Mouse (Mus musculus): ENCODE data around the gene Sult4a1. TPM values are rescaled to one million over a fixed set of nuclear protein-coding genes. Genes with fewer than 3 reads are reported as not detected.

Gene Sult4a1
- polyA plus RNA-seq, 1 experiment from 2014 or later: 1.2 TPM

DNA sequence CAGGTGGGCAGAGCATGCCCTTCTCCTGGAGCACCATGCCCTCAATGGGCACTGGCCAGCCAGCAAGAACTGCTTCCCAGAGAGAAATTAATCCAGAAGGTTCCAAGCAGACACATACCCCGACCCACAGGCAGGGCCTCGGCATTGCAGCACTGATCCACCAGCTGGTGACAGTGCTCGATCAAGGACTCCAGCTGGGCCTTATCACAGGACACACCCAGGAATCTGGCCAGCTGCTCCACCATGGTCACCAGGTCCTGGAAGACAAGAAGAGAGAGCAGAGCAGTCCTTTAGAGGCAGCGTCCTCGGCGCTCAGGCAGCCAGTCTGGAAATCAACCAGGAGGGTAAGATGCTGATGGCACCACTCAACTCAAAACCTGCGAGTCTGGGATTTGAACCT is 25.5 kb downstream of the Sult4a1 start:
- Histone ChIP-seq H3K27ac (no peak overlapping the region), H3K4me1 (peaks cover 4% of the 10 kb centered on the region; the same call in 1 of the 2 replicates), H3K27me3 (ENCODE audit: low read depth, poor library complexity, severe bottlenecking) (peaks cover 22% of the 10 kb centered on the region), H3K9me3 (replicated peaks) (no peaks in the 10 kb centered on the region), H3K36me3 (no peaks in the 10 kb centered on the region), H3K4me3 (no peak overlapping the region)
- WGBS: 79% methylated on average over 7 of the region's 7 CpGs
- DNase-seq (ENCODE audit: low spot score): no peak

- Histone ChIP-seq H3K27ac (no peak overlapping the region), H3K27me3 (ENCODE audit: low read depth, poor library complexity, severe bottlenecking) (peaks cover 27% of the 10 kb centered on the region), H3K4me1 (peaks cover 9% of the 10 kb centered on the region; the same call in 1 of the 2 replicates), H3K4me3 (no peak overlapping the region), H3K36me3 (no peaks in the 10 kb centered on the region), H3K9me3 (replicated peaks) (no peaks in the 10 kb centered on the region)
- no peak for DNase-seq (ENCODE audit: low spot score)
- WGBS: 88% methylated on average over 2 of the region's 2 CpGs
These were observed 26.0 kb downstream of the Sult4a1 start for GRCm38 (mm10) chr15:84079519-84079918.

GRCm38 (mm10) chr15:84078667-84079066 is 26.9 kb downstream of the Sult4a1 start:
- DNase-seq (ENCODE audit: low spot score): no peak
- no peak overlapping the region for H3K4me3 ChIP-seq
- no peaks in the 10 kb centered on the region for H3K36me3 ChIP-seq
- WGBS: 87% methylated on average over 13 of the region's 13 CpGs
- H3K4me1 ChIP-seq: peaks cover 12% of the 10 kb centered on the region; the same call in 1 of the 2 replicates
- peaks cover 33% of the 10 kb centered on the region for H3K27me3 ChIP-seq (ENCODE audit: low read depth, poor library complexity, severe bottlenecking)
- H3K9me3 ChIP-seq (replicated peaks): no peaks in the 10 kb centered on the region
- H3K27ac ChIP-seq: no peak overlapping the region

- Histone ChIP-seq H3K27ac (no peak overlapping the region), H3K9me3 (replicated peaks) (no peaks in the 10 kb centered on the region), H3K36me3 (no peaks in the 10 kb centered on the region), H3K4me1 (peaks cover 12% of the 10 kb centered on the region; the same call in 1 of the 2 replicates), H3K27me3 (ENCODE audit: low read depth, poor library complexity, severe bottlenecking) (peaks cover 49% of the 10 kb centered on the region), H3K4me3 (no peak overlapping the region)
- no peak for DNase-seq (ENCODE audit: low spot score)
- 68% methylated on average over 17 of the region's 17 CpGs for WGBS
These were observed 28.4 kb downstream of the Sult4a1 start for GRCm38 (mm10) chr15:84077151-84077550.

DNA sequence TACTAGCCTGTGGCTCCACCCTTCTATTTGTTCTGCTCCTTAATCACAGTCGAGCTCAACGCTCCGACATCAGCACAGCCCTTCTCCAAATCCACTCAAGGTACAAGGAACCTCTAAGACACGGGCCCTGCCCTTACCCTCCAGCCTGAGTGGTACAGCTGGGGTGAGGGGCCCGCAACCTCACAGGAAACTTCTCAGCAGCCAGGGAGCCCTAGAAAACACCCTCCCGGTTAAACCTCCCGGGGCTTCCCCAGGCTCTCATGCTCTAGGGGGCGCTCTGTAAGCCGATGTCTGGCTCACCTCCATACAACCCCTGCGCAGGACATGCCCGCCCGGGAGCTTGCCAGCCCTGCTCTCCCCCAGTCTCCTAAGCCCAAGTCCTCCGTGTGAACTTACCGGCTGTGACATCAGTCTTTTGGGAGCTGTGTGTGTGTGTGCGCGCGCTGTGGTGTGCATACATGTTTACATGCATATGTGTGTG is 30.8 kb downstream of the Sult4a1 start:
- peak; percentile 42 for DNase-seq (ENCODE audit: low spot score)
- Histone ChIP-seq H3K36me3 (no peaks in the 10 kb centered on the region), H3K27me3 (ENCODE audit: low read depth, poor library complexity, severe bottlenecking) (peaks cover 73% of the 10 kb centered on the region), H3K27ac (no peak overlapping the region), H3K9me3 (replicated peaks) (no peaks in the 10 kb centered on the region), H3K4me3 (no peak overlapping the region), H3K4me1 (peaks cover 20% of the 10 kb centered on the region)
- 21% methylated on average over 17 of the region's 17 CpGs for WGBS

DNA sequence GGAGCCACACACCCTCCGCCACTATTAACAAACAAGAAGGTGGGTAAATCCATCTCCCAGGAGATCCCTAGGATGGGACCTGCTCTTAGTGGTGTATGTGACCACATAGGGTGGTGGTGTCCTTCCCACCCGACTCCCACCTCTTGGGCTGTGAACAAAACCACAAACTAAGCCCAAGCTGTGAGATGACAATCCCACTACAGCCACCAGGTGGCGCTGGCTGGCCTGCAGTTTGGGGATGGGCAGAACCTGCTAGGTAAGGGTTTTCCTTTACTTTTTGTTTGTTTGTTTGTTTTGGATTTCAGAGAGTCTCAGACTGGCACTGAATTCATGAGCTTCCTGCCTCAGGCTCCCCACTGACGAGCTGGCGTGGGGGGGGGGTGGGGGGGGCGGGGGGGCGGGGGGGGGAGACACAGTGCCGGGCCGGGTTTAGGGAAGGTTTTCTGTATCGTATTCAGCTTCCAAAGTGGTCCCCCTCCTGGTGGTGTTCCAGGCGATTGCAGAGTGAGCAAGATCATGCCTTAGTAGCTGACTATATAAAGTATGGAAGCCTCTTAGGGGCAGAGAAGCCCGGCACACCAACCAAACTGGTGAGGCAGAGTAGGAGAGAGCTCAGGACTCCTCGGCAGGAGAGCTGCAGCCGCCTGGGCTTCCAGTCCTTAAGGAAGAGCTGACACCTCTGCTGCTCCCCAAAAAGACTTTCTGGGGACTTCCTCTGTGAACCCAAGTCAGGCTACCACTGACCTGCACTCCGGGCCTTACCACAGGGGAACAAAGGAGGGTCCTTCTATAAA is 31.4 kb downstream of the Sult4a1 start:
- Histone ChIP-seq H3K4me3 (no peak overlapping the region), H3K9me3 (replicated peaks) (no peaks in the 10 kb centered on the region), H3K36me3 (no peaks in the 10 kb centered on the region), H3K27me3 (ENCODE audit: low read depth, poor library complexity, severe bottlenecking) (peaks cover 79% of the 10 kb centered on the region), H3K4me1 (peaks cover 27% of the 10 kb centered on the region), H3K27ac (no peak overlapping the region)
- 7% methylated on average over 15 of the region's 15 CpGs for WGBS
- peak; percentile 88 for DNase-seq (ENCODE audit: low spot score)

DNA sequence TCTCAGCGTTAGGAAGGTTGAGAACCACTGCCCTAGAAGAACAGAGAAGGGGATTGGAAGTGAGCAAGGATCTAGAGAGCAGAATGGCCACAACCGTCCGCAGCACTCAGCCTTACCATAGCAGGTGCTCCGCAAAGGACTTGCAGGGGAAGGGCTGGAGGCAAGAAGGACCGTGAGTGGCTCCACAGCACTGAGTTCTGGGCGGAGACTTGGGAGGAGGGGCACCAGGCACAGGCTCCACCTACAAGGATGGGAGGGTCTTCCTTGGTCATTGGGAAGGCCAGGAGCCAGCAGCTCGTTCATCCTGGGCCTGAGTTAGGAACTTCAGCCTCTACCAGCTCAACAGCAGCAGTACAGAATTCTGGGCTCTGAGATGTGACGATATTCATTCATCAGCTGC is 32.5 kb downstream of the Sult4a1 start:
- DNase-seq (ENCODE audit: low spot score): no peak
- H3K9me3 ChIP-seq (replicated peaks): no peaks in the 10 kb centered on the region
- H3K27ac ChIP-seq: no peak overlapping the region
- no peak overlapping the region for H3K4me3 ChIP-seq
- peaks cover 29% of the 10 kb centered on the region for H3K4me1 ChIP-seq
- WGBS: 15% methylated on average over 8 of the region's 8 CpGs
- H3K36me3 ChIP-seq: no peaks in the 10 kb centered on the region
- peaks cover 89% of the 10 kb centered on the region for H3K27me3 ChIP-seq (ENCODE audit: low read depth, poor library complexity, severe bottlenecking)

GRCm38 (mm10) chr15:84072226-84072625 is 33.3 kb downstream of the Sult4a1 start:
- 37% methylated on average over 7 of the region's 7 CpGs for WGBS
- peaks cover 98% of the 10 kb centered on the region for H3K27me3 ChIP-seq (ENCODE audit: low read depth, poor library complexity, severe bottlenecking)
- DNase-seq (ENCODE audit: low spot score): peak; percentile 75
- H3K4me1 ChIP-seq: peaks cover 31% of the 10 kb centered on the region
- no peak overlapping the region for H3K27ac ChIP-seq
- H3K4me3 ChIP-seq: no peak overlapping the region
- no peaks in the 10 kb centered on the region for H3K9me3 ChIP-seq (replicated peaks)
- no peaks in the 10 kb centered on the region for H3K36me3 ChIP-seq

DNA sequence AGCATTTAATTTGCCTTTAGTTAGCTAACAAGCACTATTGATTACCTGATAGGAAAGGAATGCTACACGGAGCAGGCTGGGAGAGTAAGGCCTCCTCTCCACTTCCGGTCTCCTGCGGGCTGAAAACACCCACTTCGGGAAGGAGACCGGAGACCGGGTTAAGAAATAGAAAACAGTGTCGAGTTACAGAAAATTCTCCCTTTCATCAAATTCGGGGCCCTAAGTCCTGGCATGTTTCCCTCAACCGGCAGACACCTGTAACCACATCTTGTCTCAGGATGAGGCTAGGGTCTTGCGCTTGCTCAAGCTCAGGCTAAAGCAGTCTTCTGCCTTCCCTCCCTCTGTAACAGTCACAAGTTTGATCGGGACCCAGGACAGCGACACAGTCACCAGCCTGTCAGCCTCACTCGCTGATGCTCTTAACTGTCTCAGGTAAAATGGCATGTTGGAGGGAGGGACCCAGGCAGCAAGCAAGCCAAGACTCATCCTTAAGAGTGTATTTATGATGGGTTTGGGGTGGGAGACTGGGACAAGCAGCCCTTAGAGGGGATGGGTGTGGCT is 35.4 kb downstream of the Sult4a1 start:
- H3K36me3 ChIP-seq: no peaks in the 10 kb centered on the region
- H3K4me1 ChIP-seq: peaks cover 29% of the 10 kb centered on the region
- H3K27me3 ChIP-seq (ENCODE audit: low read depth, poor library complexity, severe bottlenecking): peaks cover 95% of the 10 kb centered on the region
- DNase-seq (ENCODE audit: low spot score): peak; percentile 55
- H3K27ac ChIP-seq: no peak overlapping the region
- H3K9me3 ChIP-seq (replicated peaks): no peaks in the 10 kb centered on the region; the same call in 1 of the 2 replicates
- H3K4me3 ChIP-seq: peak overlapping the region; percentile 15; the same call in 1 of the 2 replicates
- WGBS: 1% methylated on average over 13 of the region's 13 CpGs

GRCm38 (mm10) chr15:84069455-84070050 is 36.0 kb downstream of the Sult4a1 start:
- peaks cover 95% of the 10 kb centered on the region for H3K27me3 ChIP-seq (ENCODE audit: low read depth, poor library complexity, severe bottlenecking)
- no peaks in the 10 kb centered on the region for H3K36me3 ChIP-seq
- H3K4me1 ChIP-seq: peaks cover 30% of the 10 kb centered on the region
- WGBS: 10% methylated on average over 16 of the region's 16 CpGs
- H3K9me3 ChIP-seq (replicated peaks): no peaks in the 10 kb centered on the region; the same call in 1 of the 2 replicates
- no peak for DNase-seq (ENCODE audit: low spot score)
- no peak overlapping the region for H3K27ac ChIP-seq
- peak overlapping the region; percentile 15; the same call in 1 of the 2 replicates for H3K4me3 ChIP-seq

GRCm38 (mm10) chr15:84065701-84066100 is 39.9 kb downstream of the Sult4a1 start:
- Histone ChIP-seq H3K36me3 (no peaks in the 10 kb centered on the region), H3K4me3 (no peak overlapping the region)
- 67% methylated on average over 4 of the region's 4 CpGs for WGBS

GRCm38 (mm10) chr15:84065140-84065539 is 40.4 kb downstream of the Sult4a1 start, which contains the start of gene Efcab6:
Gene Efcab6, minus strand, starts transcription at chr15:84065379.
- Histone ChIP-seq H3K27ac (no peak within 1 kb of the TSS), H3K4me1 (peaks cover 22% of the 10 kb centered on the region), H3K27me3 (ENCODE audit: low read depth, poor library complexity, severe bottlenecking) (peaks cover 65% of the 10 kb centered on the region), H3K9me3 (replicated peaks) (no peaks in the 10 kb centered on the region; the same call in 1 of the 2 replicates), H3K4me3 (peak within 1 kb of the TSS; percentile 43), H3K36me3 (no peaks in the 10 kb centered on the region)
- 2% methylated on average over 29 of the region's 29 CpGs for whole genome bisulfite sequencing
- DNase-seq (ENCODE audit: low spot score): peak; percentile 54

More at GRCm38 (mm10) chr15:84065701-84066100, 39.9 kb downstream of the Sult4a1 start:
- Histone ChIP-seq H3K27me3 (ENCODE audit: low read depth, poor library complexity, severe bottlenecking) (peaks cover 71% of the 10 kb centered on the region), H3K9me3 (replicated peaks) (no peaks in the 10 kb centered on the region; the same call in 1 of the 2 replicates), H3K27ac (no peak overlapping the region), H3K4me1 (peaks cover 26% of the 10 kb centered on the region)
- no peak for DNase-seq (ENCODE audit: low spot score)

GRCm38 (mm10) chr15:84058841-84059240 is 46.7 kb downstream of the Sult4a1 start:
- DNase-seq (ENCODE audit: low spot score): no peak
- no peak overlapping the region for H3K27ac ChIP-seq
- H3K9me3 ChIP-seq (replicated peaks): no peaks in the 10 kb centered on the region
- peaks cover 19% of the 10 kb centered on the region for H3K27me3 ChIP-seq (ENCODE audit: low read depth, poor library complexity, severe bottlenecking)
- H3K36me3 ChIP-seq: no peaks in the 10 kb centered on the region
- no peak overlapping the region for H3K4me3 ChIP-seq
- no peaks in the 10 kb centered on the region for H3K4me1 ChIP-seq
- 83% methylated on average over 6 of the region's 6 CpGs for WGBS
